Mouse (Mus musculus) gastrocnemius, postnatal 36 days (tissue): ENCODE results near the gene Fxyd6. TPM values are rescaled to one million over a fixed set of nuclear protein-coding genes. Genes with fewer than 3 reads are reported as not detected.
A peak's percentile ranks its signal among the peaks of the same experiment; 100 is the strongest.

ENCODE experiments used
- DNase-seq, 2 experiments: peaks; one replicate each; pipeline ENCODE4 v3.0.0; 2022
- intact Hi-C: fragments of 180-260 bp; cut with DNase I; formaldehyde crosslinking; loops from one replicate; pipeline ENCODE4 v1.15.1; 2025
- total RNA-seq, 2 experiments: library from RNA; stranded (reverse); gene quantifications; 2 replicates each; pipeline ENCODE4 v1.2.3; 2021

The Fxyd6 gene
- total RNA-seq, 2 experiments from 2014 or later, result 24.2 to 33.4 TPM

DNA sequence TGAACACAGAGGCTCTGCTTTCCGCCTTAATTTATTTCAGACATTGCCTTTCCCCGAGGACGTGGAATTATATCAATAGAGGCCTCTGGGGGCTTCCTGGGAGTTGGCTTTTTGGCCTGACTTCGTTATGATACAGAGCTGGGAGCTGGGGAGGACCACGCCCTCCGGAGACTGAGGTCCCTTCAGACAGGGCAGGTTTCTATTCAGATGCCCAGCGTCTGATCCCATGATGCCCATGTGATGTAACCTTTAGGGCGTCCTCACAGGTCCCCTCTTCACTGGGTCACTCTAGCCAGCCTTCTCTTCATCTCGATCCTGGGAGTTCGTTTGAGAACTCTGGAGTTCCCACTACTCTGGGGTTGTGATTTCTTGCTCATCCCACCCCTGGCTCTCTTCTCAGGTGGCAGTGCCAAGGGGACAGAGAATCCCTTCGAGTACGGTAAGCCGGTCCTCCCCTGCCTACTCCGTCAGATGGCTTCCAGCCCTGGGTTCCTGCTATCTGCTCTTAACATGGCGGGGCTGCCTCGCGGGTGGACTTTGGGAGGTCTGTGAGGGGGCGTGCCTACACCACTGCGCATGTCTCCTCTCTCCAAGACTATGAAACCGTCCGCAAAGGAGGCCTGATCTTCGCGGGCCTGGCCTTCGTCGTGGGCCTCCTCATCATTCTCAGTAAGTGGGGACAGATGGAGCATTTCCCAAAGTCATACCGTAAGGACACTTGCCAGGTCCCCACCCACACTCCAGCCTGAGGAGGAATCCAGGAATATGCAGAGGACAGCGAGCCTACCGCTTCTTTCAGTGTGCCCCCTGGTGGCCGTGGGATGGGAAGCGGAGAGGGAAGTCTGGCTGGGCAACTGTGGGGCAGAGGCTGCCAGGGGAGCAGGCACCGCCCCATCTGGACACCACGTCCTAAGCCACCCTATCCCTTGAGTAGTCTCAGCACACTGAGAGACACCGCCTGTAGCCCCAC is 38.0 kb downstream of the Fxyd6 start:
- intact Hi-C loops, result loop anchor here (5.0 kb wide), 2 partner anchors 106 to 186 kb away; no protein-coding TSS in a partner anchor
- DNase-seq, result peak; percentile 77 to 81

DNA sequence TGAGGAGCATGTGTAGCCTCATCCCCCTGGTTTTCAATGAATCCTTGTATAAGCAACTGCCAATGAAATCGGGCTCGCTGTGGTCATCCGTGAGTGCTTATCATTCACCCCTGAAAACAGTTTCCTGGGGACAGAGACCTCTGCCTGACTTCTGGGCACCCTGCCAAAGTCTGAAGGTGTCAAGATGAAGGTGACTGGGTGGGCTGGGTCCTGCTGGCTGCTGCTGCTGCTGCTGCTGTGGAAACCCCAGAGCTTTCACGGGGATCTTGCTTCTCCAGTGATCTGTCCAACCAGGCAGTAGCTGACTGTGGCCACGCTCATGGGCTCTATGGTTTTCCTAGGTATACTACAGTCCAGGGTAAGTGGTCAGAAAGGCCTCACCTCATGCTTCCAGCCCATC is 40.2 kb downstream of the Fxyd6 start:
- intact Hi-C loops, result loop anchor here (10.0 kb wide), 1 partner anchor 475 kb away; no protein-coding TSS in a partner anchor

DNA sequence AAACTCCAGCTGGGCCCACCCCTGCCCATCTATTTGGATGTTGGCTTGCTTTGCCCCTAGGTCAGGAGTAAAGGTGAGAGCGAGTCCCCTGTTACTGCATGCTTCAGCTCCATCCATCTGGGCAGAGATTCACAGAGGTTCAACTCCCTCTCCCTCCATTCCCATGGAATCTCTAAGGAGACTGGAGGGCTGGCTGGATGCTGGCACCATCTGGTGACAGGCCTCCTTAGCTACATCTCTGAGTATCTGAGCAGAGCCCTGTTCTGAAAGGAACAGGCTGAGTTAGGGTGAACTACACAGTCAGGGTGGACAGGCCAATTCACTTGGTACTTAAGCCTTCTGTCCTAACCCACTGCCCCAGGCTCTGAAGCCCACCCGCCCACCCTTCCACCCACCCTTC is 40.6 kb downstream of the Fxyd6 start:
- no peak for DNase-seq
- intact Hi-C loops, result loop anchor here (10.0 kb wide), 1 partner anchor 474 kb away; no protein-coding TSS in a partner anchor

More for the DNA sequence above, 40.2 kb downstream of the Fxyd6 start:
- no peak for DNase-seq

DNA sequence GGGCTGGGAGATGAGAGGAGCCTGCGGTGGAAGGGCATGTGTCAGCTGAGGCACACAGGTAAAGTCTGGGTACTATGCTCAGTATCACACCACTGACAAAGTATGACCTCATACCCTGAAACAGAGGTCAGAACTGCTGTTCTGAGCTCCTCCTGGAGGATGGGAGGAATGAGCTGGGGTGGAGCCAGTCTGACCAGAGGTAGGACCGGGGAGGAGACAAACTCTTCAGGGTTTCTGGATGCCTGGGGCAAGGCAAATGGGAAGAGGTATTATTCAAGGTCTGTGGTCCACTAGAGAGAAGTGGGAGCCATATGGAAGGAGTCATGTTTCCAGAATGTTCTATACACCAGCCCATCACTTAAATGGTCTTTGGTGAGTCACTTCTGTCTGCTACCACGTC is 41.1 kb downstream of the Fxyd6 start:
- intact Hi-C loops, result loop anchor here (10.0 kb wide), 1 partner anchor 474 kb away; no protein-coding TSS in a partner anchor
- no peak for DNase-seq

DNA sequence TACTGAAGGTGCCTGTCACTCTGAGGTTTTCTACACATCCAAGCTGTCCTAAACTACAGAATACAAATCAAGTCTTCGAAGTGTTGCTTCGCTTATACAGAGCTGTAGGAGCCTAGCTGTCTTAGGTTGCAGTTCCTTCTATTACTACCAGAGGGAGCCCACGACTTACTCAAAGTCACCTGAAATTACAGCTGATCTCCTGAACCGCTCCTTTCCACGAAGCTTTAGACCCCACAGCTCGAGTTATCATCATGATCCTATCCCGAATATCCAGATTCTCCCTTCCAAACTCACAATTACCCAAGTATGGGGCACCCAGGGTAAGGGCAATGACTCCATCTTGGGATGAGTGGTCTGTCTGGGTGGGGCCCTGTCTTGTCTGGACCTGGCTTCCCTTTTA is 41.8 kb downstream of the Fxyd6 start:
- intact Hi-C loops, result loop anchor here (2.0 to 10.0 kb wide), 2 partner anchors 343 to 473 kb away; no protein-coding TSS in a partner anchor
- no peak for DNase-seq

DNA sequence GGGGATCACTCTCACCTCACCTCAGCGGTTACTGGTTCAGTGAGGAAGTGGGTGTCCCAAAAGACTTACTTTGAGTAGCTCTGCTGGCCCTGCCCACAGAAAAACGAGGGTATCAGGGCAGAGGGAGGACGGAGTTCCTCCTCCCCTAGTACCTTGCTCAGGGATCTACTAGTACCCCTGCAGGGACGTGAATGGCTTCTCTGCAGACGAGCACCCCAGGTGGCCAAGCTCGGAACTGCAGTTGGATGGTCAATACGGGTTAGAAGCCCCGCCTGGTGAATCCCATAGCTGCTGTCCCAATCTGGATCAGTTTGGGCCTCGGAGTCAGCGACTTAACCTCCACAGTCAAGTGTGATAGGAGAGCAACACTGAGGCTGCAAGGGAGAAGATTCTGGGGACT is 42.3 kb downstream of the Fxyd6 start:
- DNase-seq, result peak; percentile 79 to 81
- intact Hi-C loops, result loop anchor here (2.0 to 10.0 kb wide), 2 partner anchors 343 to 473 kb away; no protein-coding TSS in a partner anchor

DNA sequence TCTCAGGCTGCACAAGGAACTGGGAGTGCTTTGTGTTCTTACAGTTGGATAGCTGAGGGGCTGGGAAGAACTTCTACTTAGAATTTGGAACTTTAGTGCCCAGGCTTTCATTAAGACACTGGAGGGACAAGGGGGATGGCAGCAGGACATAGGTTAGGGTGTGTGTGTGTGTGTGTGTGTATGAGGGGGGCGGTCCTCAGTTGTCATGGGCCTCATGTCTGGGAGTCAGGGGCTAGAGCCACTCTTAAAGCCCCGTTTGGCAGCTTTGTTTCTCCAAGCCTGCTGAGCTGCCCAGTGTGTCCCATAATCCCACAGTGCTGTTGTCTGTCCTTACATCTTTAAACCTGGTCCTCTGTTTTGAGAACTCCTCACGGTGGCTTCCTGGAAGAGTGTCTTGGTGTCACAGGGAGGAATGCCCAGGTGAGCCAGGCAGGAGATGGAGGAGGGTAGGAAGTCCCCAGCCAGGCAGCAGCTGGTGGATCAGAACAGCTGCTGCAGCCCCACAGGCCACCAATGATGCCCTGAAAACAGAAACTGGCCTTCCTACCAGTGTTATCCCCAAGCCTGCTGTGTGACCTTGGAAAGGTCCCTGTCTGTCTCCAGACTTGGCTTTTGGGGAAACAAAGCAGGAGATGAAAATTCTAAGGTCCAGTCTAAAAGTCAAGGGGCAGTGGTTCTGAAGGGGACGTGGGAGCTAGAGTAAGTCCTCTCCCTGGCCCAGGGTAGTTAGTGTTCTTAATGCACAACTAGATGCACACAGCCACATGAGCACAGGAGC is 42.9 kb downstream of the Fxyd6 start:
- intact Hi-C loops, result loop anchor here (2.0 to 10.0 kb wide), 2 partner anchors 342 to 472 kb away; no protein-coding TSS in a partner anchor

DNA sequence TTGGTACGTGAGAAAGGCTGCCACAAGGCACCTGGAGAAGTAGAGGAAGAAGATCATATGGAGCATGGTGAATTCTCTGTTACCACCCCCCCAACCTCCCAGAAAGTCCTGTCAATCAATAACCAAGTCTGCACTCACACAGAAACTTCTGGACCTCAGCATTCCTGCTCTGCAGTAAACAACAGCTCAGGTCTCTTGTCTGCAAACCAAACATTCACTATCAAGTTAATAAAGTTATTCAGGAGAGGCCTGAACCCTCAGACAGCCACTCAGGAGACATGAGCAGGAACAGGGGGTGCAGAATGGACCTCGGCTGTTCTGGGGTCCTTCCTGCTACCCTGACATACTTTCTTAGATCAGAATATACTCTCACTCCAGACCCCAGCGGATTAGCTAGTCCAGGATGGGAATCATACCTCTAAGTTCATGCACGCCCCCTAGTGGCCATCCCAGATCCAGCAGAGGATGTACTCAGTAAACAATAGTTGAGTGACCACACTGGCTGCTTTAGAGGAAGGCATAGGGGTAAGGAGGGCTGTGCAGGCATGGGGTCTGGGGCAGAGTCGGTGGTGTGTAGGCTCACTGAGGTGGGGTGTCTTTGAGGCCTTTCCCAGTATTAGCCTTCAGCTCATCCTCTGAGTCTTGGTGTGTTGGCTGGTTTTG is 43.6 kb downstream of the Fxyd6 start:
- intact Hi-C loops, result loop anchor here (2.0 to 10.0 kb wide), 2 partner anchors 341 to 471 kb away; no protein-coding TSS in a partner anchor
- no peak for DNase-seq

More for the DNA sequence above, 42.9 kb downstream of the Fxyd6 start:
- no peak for DNase-seq

DNA sequence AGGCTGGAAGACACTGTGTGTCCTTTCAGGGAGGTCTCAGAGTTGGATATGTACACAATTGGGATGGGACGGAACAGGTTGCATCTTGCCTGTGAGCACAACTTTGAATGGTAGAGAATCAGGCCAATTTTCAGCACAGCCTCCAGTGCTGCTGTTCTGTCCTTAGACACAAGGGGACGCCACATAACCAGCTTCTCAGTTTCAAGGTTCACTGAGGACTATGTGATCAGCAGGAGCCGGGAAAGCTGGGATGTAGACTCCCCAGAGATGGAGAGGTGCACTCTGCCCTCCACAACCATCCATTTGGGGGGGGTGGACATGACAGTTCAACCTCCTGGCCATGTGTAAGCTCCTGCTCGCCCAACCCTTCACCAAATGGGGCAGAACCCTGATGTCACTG is 45.9 kb downstream of the Fxyd6 start:
- intact Hi-C loops, result loop anchor here (10.0 kb wide), 1 partner anchor 469 kb away; no protein-coding TSS in a partner anchor
- DNase-seq, result peak in 1 of 2 experiments; percentile 36

DNA sequence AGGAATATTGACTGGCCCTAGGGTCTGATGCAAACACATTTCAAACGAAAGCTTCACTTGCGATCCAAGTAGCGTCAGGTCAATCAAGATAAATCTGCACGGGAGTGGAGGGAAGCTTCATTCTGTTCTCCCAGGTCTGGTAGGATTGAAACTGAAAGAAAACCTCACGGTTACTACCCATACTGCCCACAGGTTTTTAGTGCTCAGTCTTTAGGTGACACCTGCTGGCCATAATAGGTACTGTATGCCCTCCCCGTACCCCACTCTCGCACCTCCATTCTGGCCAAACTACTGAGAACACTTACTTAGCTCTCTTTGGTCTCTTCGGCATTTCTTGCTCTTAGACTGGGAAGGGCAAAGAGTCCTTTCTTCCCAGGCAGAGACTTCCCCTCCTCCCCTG is 47.3 kb downstream of the Fxyd6 start:
- DNase-seq, result no peak
- intact Hi-C loops, result loop anchor here (10.0 kb wide), 1 partner anchor 468 kb away; no protein-coding TSS in a partner anchor

DNA sequence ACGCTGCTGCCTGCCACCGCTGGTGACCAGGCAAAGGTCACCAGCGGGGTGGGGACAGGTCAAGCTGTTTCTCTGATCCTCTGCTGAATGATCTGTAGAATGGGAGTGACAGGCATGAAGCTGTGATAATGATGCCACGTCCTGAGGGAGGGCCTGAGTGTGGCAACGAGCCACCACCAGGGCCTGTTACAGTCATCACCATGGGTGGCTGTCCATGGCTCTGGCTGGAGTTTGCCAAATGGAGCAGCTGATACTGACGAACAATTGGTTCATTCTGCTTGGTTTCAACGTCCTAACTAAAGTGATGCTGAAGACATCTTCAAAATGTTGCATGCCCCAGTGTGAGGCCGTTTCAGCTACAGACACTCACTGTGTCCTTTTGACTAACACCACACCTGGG is 48.3 kb downstream of the Fxyd6 start:
- intact Hi-C loops, result loop anchor here (10.0 kb wide), 1 partner anchor 467 kb away; no protein-coding TSS in a partner anchor

DNA sequence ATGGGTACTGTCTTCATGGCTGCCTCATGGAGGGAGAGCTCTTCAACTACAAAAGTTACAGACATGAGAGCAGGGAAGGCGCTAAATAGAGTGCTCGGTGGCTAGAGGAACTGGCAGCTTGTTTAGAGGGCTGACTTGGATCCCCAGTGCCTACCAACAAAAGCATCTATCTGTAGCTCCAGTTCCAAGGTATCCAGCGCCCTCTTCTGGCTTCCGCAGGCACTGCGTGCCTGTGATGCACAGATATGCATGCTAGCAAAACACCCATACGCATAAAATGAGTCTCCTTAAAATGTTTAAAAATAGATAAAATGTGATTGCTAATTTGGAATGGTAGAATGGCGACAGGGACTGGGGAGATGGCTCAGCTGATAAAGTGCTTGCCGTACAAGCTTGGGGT is 51.2 kb downstream of the Fxyd6 start:
- no peak for DNase-seq
- intact Hi-C loops, result loop anchor here (10.0 kb wide), 1 partner anchor 164 kb away; no protein-coding TSS in a partner anchor

More for the DNA sequence above, 48.3 kb downstream of the Fxyd6 start:
- no peak for DNase-seq

DNA sequence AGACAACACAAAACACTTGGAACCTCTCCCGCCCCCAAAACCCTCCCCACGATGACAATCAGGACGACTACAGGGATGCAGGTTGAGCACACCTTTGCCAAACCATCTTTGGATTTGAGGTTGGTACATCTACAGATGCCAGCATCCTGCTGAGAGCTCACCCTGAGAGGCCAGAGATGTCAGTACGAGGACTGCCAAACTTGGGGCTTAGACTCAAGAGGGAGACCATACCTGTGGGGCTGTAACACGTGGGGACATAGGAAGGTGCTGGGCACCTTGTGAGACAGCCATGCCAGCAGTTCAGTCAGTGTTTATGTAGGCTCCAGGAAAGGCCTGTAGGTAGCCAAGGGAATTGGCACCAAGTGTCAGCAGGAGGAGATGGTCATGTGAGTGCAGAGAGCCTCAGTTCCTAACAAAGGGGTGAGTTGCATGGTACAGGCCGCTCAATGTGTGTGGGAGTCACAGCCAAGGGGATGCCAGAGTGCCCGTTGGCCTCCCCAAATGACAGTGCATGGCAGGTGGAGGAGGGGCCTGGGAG is 52.8 kb downstream of the Fxyd6 start:
- intact Hi-C loops, result loop anchor here (10.0 kb wide), 1 partner anchor 162 kb away; no protein-coding TSS in a partner anchor

DNA sequence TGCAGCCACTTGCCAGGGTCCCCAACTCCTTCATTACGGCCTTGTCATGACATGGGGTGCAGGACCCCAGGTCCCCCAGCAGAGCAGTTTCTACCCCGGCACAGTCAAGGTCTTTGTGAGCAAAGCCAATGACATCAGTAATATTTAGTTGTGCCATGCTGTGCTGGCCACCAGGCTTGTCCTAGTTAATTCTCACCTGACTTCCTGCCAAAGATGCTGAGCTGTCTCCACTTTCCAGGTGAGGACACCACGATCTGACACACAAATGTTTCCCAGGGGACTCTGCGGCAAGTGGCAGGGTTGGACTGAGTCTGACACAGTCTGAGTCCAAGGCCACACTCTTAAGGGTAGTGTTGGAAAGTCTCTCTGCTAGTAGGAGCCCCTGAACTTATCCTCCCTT is 56.5 kb downstream of the Fxyd6 start, which contains the start of gene Dscaml1:
TSS of gene Dscaml1 (plus strand) at position 173 of the 400 bp plus-strand sequence.
- no peak for DNase-seq
- intact Hi-C loops, result loop anchor here (10.0 kb wide), 1 partner anchor 158 kb away; no protein-coding TSS in a partner anchor

More for the DNA sequence above, 52.8 kb downstream of the Fxyd6 start:
- no peak for DNase-seq

DNA sequence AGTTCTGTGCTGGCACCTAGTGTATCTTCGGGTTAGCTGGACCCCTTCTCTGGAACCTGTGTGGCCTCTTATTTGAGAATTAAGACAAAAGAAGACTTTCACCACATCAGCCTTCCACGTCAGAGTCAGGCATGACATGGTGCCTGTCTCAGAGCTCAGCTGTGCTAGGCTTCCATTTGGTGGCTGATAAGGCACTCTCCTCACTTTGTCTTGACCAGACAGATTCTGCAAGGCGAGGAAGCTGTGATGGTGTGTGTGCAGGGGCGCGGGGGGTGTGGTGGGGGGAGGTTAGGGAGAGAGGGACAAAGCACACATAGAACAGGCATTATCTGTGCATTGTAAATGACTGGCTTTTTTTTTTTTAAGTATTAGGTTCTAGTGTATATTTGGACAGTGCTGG is 59.4 kb downstream of the Fxyd6 start:
- intact Hi-C loops, result loop anchor here (10.0 kb wide), 1 partner anchor 155 kb away; no protein-coding TSS in a partner anchor
- DNase-seq, result no peak

DNA sequence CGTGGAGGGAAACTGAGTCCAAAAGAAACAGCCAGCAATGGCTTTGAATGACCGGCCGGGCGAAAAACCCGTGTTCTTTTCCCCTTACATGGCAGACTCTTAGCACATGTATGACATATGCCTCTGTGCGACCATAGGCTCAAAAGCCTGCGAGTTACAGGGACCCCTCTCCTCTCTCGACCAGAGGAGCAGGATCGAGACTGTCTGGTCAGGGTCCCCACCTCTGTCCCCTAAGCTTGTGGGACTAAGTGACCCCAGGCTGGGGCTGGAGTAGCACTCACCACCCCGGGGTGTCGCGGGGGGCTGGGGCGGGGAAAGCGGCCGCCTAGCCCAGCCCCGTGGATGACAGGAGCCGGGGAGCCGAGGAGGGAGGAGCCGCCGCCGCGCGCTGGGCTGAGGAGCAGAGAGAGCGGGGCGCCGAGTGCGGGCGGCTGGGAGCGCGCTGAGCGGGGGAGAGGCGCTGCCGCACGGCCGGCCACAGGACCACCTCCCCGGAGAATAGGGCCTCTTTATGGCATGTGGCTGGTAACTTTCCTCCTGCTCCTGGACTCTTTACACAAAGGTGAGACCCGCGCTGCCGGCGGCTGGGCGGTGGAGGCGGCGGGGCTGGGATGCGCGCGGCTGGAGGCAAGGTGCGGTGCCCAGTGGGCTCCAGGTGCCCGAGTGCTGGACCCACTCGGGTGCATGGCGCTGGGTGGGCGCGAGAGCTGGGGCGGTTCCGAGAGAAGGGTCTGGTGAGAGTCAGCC is 60.1 kb downstream of the Fxyd6 start:
- intact Hi-C loops, result loop anchor here (10.0 kb wide), 1 partner anchor 155 kb away; no protein-coding TSS in a partner anchor
- DNase-seq, result no peak

DNA sequence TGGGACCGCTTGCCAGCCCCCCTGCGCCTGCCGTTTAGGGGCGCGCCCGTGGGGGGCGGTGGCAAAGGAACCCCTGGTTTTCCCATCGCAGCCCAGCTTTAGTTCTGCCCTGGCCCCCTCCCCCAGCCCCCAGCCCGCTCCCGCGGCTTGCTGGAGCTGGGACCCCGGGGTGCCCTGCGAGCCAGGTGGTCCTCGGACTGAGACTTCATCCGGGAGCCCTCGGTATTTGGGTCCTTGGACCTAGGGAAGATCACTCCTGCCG is 60.6 kb downstream of the Fxyd6 start:
- intact Hi-C loops, result no loop called here
- no peak for DNase-seq

DNA sequence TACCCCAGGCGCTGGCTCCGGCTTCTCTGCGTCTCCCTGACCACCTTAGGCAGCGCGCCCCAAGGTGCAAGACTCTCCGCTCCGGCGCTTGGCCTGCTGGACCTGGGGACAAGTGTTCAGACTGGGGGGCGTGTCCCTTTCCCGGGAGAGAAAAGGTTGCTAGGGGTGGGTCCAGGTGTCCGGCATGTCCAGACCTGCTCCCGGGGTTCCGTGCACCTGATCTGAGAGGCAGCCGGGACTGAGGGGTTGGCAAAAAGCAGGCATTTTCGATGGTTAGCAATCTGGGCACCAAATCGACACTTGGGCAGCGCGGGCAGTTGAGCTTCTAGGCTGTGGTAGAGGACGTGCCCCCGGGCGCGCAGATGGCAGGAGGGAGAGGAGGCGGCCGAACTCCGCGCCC is 61.2 kb downstream of the Fxyd6 start:
- intact Hi-C loops, result no loop called here
- DNase-seq, result no peak

DNA sequence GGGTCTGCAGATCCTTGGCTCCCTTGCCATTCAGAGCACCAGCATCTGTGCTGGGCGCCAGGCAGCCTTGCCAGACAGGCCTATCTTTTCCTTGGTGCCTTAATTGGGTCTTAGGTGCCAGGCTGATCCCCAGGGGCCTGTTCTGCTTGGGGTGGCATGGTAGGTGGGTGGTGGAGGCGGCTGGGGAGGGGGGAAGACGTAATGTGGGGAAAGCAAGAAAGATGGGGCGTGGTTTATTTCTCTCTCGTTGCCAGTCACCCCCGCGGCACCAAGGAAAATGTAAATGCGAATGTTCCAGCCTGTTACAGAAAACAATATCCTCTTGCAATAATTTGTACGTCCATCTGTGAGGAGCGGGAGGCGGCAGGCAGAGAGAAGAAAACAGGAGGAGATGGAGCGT is 62.7 kb downstream of the Fxyd6 start:
- DNase-seq, result no peak
- intact Hi-C loops, result no loop called here
